Mouse (Mus musculus) olfactory bulb, adult 2 months (tissue): ENCODE data around the gene Cbx3.

Experiments used
- CTCF ChIP-seq: fragments of 200-500 bp; IDR thresholded peaks from 2 replicates; pipeline ENCODE4 v1.5.1; 2012; ENCODE audit warnings: low read depth, mild to moderate bottlenecking, low read length, moderate library complexity; ENCODE audit not compliant: insufficient read depth
- POLR2A ChIP-seq: fragments of 200-500 bp; IDR thresholded peaks from 2 replicates; pipeline ENCODE4 v1.6.1; 2012; ENCODE audit warnings: mild to moderate bottlenecking, low read depth, low read length, moderate library complexity; ENCODE audit not compliant: insufficient read depth

GRCm38 (mm10) chr6:51505671-51506070 lies 35.5 kb downstream of the Cbx3 start:
- TF ChIP-seq POLR2A (no peak), CTCF (no peak)
